Comparison of ENCODE assay signal across 1 mouse cellular context in genomic region chr11:6526526-6527255, GRCm38 (mm10).
TF ChIP-seq lines count a peak whose summit lies in the region.

No protein-coding gene starts in this region.

TF ChIP-seq in MEL, 35 proteins besides CTCF, POLR2A, EP300 and RAD21 (continued from another document):
- TF ChIP-seq USF1 (IDR thresholded peaks at IDR 0.05; ENCODE audit: low read depth, low read length) (peak; percentile 78), MYC (IDR thresholded peaks at IDR 0.05; ENCODE audit: low read depth, low read length) (peak; percentile 97), TBP (IDR thresholded peaks at IDR 0.05; ENCODE audit: low read depth, low read length) (peak; percentile 9; the same call in 1 of the 2 replicates)
